Comparison of ENCODE assay signal across 8 mouse cellular contexts in genomic region chr6:86194941-86195932, GRCm38 (mm10). TPM values are rescaled to one million over a fixed set of nuclear protein-coding genes. Genes with fewer than 3 reads are reported as not detected.
DNase-seq lines count a peak whose midpoint lies in the region; ATAC-seq and TF ChIP-seq lines count a peak whose summit lies in the region.

Gene Tgfa, plus strand, starts transcription at chr6:86195223.

- no peaks in the 10 kb centered on the region for H3K9me3 ChIP-seq in limb, embryonic 14.5 days (ENCODE audit: control insufficient read depth, low read length)
- no peaks in the 10 kb centered on the region for H3K9me3 ChIP-seq in midbrain, embryonic 16.5 days (replicated peaks; ENCODE audit: control insufficient read depth, low read length, poor library complexity, severe bottlenecking)
- H3K9me3 ChIP-seq in stomach, postnatal 0 days (ENCODE audit: control insufficient read depth, low read length), result no peaks in the 10 kb centered on the region

- peak within 1 kb of the TSS; percentile 76 for H3K4me3 ChIP-seq in kidney, adult 2 months (ENCODE audit: insufficient read depth, low read depth, low read length)
- peak within 1 kb of the TSS; percentile 67 for H3K4me3 ChIP-seq in limb, embryonic 14.5 days (replicated peaks; ENCODE audit: low read length)
- H3K4me3 ChIP-seq in midbrain, embryonic 16.5 days (ENCODE audit: low read depth, low read length), result peak within 1 kb of the TSS; percentile 72
- peak within 1 kb of the TSS; percentile 71 for H3K4me3 ChIP-seq in stomach, postnatal 0 days (ENCODE audit: low read depth, low read length)

- peak within 1 kb of the TSS; percentile 57 for H3K9ac ChIP-seq in limb, embryonic 14.5 days (ENCODE audit: low read depth, low read length, severe bottlenecking)
- peak within 1 kb of the TSS; percentile 78 for H3K9ac ChIP-seq in midbrain, embryonic 16.5 days (ENCODE audit: low read depth, low read length)
- peak within 1 kb of the TSS; percentile 78 for H3K9ac ChIP-seq in stomach, postnatal 0 days (ENCODE audit: low read length)

- DNase-seq in left cerebral cortex, adult 18-20 months (ENCODE audit: low spot score in 2 of 2), result peak; percentile 34 to 53
- no peak for DNase-seq in left cerebral cortex, adult 11 months (ENCODE audit: low spot score)
- DNase-seq in embryo, embryonic 11.5 days (ENCODE audit: low read depth, low spot score), result peak; percentile 29
- DNase-seq in heart, adult 8-10 months (ENCODE audit: low spot score), result peak; percentile 27
- peak; percentile 77 for DNase-seq in kidney, adult 2 months
- DNase-seq in limb, embryonic 14.5 days (ENCODE audit: low spot score), result no peak
- peak; percentile 85 for DNase-seq in stomach, postnatal 0 days (ENCODE audit: low spot score)

- H3K36me3 ChIP-seq in kidney, adult 2 months (ENCODE audit: control insufficient read depth, insufficient read depth, low read length), result no peaks in the 10 kb centered on the region
- no peaks in the 10 kb centered on the region for H3K36me3 ChIP-seq in limb, embryonic 14.5 days (ENCODE audit: control insufficient read depth, insufficient read depth, low read length)
- H3K36me3 ChIP-seq in midbrain, embryonic 16.5 days (ENCODE audit: control insufficient read depth, insufficient read depth, low read length), result no peaks in the 10 kb centered on the region
- H3K36me3 ChIP-seq in stomach, postnatal 0 days (ENCODE audit: control insufficient read depth, insufficient read depth, low read length), result no peaks in the 10 kb centered on the region

- peak; percentile 49 for TF ChIP-seq CTCF in kidney, adult 2 months (conservative IDR thresholded peaks at IDR 0.05; ENCODE audit: insufficient read depth, insufficient read length, low read depth, low read length)
- peak; percentile 71 for TF ChIP-seq CTCF in stomach, postnatal 0 days (IDR thresholded peaks at IDR 0.05; ENCODE audit: low read depth)

- no peak for TF ChIP-seq EP300 in stomach, postnatal 0 days (optimal IDR thresholded peaks at IDR 0.05)

- under 1% methylated on average over 97 of the region's 97 CpGs for WGBS in kidney, adult 2 months
- under 1% methylated on average over 81 of the region's 97 CpGs for WGBS in limb, embryonic 14.5 days
- under 1% methylated on average over 85 of the region's 97 CpGs for WGBS in midbrain, embryonic 16.5 days
- WGBS in stomach, postnatal 0 days, result under 1% methylated on average over 76 of the region's 97 CpGs

- peaks cover 1% of the 10 kb centered on the region; the same call in 1 of the 2 replicates for H3K27me3 ChIP-seq in kidney, adult 2 months (replicated peaks; ENCODE audit: control insufficient read depth, insufficient read depth, low read length)
- H3K27me3 ChIP-seq in limb, embryonic 14.5 days (ENCODE audit: control insufficient read depth, insufficient read depth, low read length), result peaks cover 27% of the 10 kb centered on the region
- peaks cover 3% of the 10 kb centered on the region; the same call in 1 of the 2 replicates for H3K27me3 ChIP-seq in midbrain, embryonic 16.5 days (ENCODE audit: control insufficient read depth, insufficient read depth, low read depth, low read length)
- peaks cover 3% of the 10 kb centered on the region; the same call in 1 of the 2 replicates for H3K27me3 ChIP-seq in stomach, postnatal 0 days (ENCODE audit: control insufficient read depth, insufficient read depth, low read length)

- H3K27ac ChIP-seq in kidney, adult 2 months (ENCODE audit: insufficient read depth, low read depth, low read length), result no peak within 1 kb of the TSS
- no peak within 1 kb of the TSS for H3K27ac ChIP-seq in limb, embryonic 14.5 days (replicated peaks; ENCODE audit: low read depth, low read length)
- H3K27ac ChIP-seq in midbrain, embryonic 16.5 days (ENCODE audit: low read length), result peak within 1 kb of the TSS; percentile 69
- peak within 1 kb of the TSS; percentile 83 for H3K27ac ChIP-seq in stomach, postnatal 0 days (replicated peaks)

- H3K4me2 ChIP-seq in limb, embryonic 14.5 days (replicated peaks; ENCODE audit: low read depth, low read length, severe bottlenecking), result peak within 1 kb of the TSS; percentile 98
- peak within 1 kb of the TSS; percentile 91 for H3K4me2 ChIP-seq in midbrain, embryonic 16.5 days (ENCODE audit: low read length)
- H3K4me2 ChIP-seq in stomach, postnatal 0 days (replicated peaks; ENCODE audit: low read depth), result peak within 1 kb of the TSS; percentile 95

- no peak for TF ChIP-seq POLR2A in kidney, adult 2 months (IDR thresholded peaks at IDR 0.05; ENCODE audit: low read depth, low read length)
- TF ChIP-seq POLR2A in limb, embryonic 14.5 days (IDR thresholded peaks at IDR 0.05; ENCODE audit: borderline replicate concordance, extremely low read depth, insufficient read depth, insufficient read length), result no peak

- peak; percentile 64 for ATAC-seq in limb, embryonic 14.5 days (ENCODE audit: low FRiP score, low read depth)
- ATAC-seq in midbrain, embryonic 16.5 days, result peak; percentile 92
- ATAC-seq in stomach, postnatal 0 days (ENCODE audit: low FRiP score, low TSS enrichment), result peak; percentile 87

- no peaks in the 10 kb centered on the region for H3K4me1 ChIP-seq in kidney, adult 2 months (ENCODE audit: control insufficient read depth, insufficient read depth, low read length)
- H3K4me1 ChIP-seq in limb, embryonic 14.5 days (ENCODE audit: control insufficient read depth, insufficient read depth, low read length), result peaks cover 15% of the 10 kb centered on the region
- peaks cover 12% of the 10 kb centered on the region for H3K4me1 ChIP-seq in midbrain, embryonic 16.5 days (ENCODE audit: control insufficient read depth, insufficient read depth, low read length)
- H3K4me1 ChIP-seq in stomach, postnatal 0 days (replicated peaks; ENCODE audit: control insufficient read depth, insufficient read depth), result no peaks in the 10 kb centered on the region

RNA-seq across cellular contexts. Expression of gene Tgfa, which starts in this region (rescaled TPM):
- total RNA-seq in left cerebral cortex, adult 18-20 months (2021), result 10 to 100 TPM; 13.0 to 17.7 TPM
- total RNA-seq in heart, adult 8-10 months (2022), result 1 to 10 TPM; 1.3 to 2.7 (median 1.4) TPM
- 3.2 and 4.0 TPM in 2 replicates for polyA plus RNA-seq in kidney, adult 2 months (2012; rRNA removed)
- polyA plus RNA-seq in limb, embryonic 14.5 days (2012; rRNA removed), result 2.7 and 3.8 TPM in 2 replicates
- polyA plus RNA-seq in limb, embryonic 14.5 days (2014; fragmentation: Nextera tagmentation; extraction: Ambion mirVana), result 3.1 and 3.3 TPM in 2 replicates
- 13.1 and 14.7 TPM in 2 replicates for polyA plus RNA-seq in midbrain, embryonic 16.5 days (2015; fragmentation: Nextera tagmentation; extraction: Ambion mirVana)
- polyA plus RNA-seq in stomach, postnatal 0 days (2015; fragmentation: Nextera tagmentation; extraction: Ambion mirVana), result 8.7 and 9.1 TPM in 2 replicates

Comparison
In these comparisons a context has a peak if more than half of its experiments do, and no peak if none do; other contexts are left out.
1. DNase-seq: peak in left cerebral cortex, adult 18-20 months (2 of 2), embryo, embryonic 11.5 days (single experiment), heart, adult 8-10 months (single experiment), kidney, adult 2 months (single experiment) and stomach, postnatal 0 days (single experiment); none in left cerebral cortex, adult 11 months (single experiment) and limb, embryonic 14.5 days (single experiment).
2. H3K27ac ChIP-seq: peak in midbrain, embryonic 16.5 days (single experiment) and stomach, postnatal 0 days (single experiment); none in kidney, adult 2 months (single experiment) and limb, embryonic 14.5 days (single experiment).
3. Peak in every context shown above with its lines, with median percentiles within 50 percentile points of each other: H3K4me3 ChIP-seq, ATAC-seq, H3K4me2 ChIP-seq and H3K9ac ChIP-seq.